Mouse (Mus musculus): ENCODE data around the gene Col25a1.

DNA sequence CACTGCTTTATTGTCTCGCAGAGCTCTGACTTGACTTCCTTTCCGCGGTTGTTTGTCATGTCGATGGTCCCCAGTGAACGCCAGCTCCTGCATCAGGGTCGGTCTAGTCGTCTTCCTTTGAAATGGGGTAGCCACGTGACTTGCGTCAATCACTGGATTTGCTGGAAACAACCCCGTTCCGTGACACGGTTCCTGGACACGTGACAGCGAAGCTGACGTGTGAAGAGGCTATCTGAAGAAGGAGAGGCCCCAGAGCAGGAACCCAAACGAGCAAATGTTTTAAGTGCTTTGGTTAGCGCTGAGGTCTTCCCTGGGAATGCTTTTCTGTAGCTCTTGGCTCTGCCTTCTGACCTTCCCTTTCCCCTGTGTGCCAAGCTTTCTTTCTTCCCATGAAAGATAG is 41.5 kb downstream of the Col25a1 start:
- no peak for TF ChIP-seq POLR2A (IDR thresholded peaks at IDR 0.05; ENCODE audit: insufficient read depth, low read length)
- no peak for TF ChIP-seq CTCF (IDR thresholded peaks at IDR 0.05; ENCODE audit: low read depth, low read length)
- no peak for TF ChIP-seq EP300 (IDR thresholded peaks at IDR 0.05; ENCODE audit: insufficient read depth, low read depth, low read length)

All from ES-Bruce4 (cell line).